Mouse (Mus musculus): Measurements from ENCODE around the gene Fam168b. TPM values are rescaled to one million over a fixed set of nuclear protein-coding genes. Genes with fewer than 3 reads are reported as not detected.
A peak's percentile ranks its signal among the peaks of the same experiment; 100 is the strongest.

The Fam168b gene
- 115 and 138 TPM in 2 replicates for polyA plus RNA-seq (2016; fragmentation: Nextera tagmentation; extraction: Ambion mirVana)

- H3K4me1 ChIP-seq, result peaks cover 38% of the 10 kb centered on the region
- DNase-seq (ENCODE audit: low spot score), result peak; percentile 89
- H3K4me3 ChIP-seq, result peak within 1 kb of the TSS; percentile 79
- H3K27me3 ChIP-seq (ENCODE audit: low read depth, poor library complexity, severe bottlenecking), result no peaks in the 10 kb centered on the region
- no peaks in the 10 kb centered on the region for H3K9me3 ChIP-seq (replicated peaks)
- H3K36me3 ChIP-seq, result peaks cover 8% of the 10 kb centered on the region
- peak within 1 kb of the TSS; percentile 97 for H3K27ac ChIP-seq (replicated peaks)
- 4% methylated on average over 59 of the region's 59 CpGs for whole genome bisulfite sequencing
Observed at GRCm38 (mm10) chr1:34842887-34843618, at the start of gene Fam168b. Gene Fam168b (minus strand): TSS chr1:34843065.

DNA sequence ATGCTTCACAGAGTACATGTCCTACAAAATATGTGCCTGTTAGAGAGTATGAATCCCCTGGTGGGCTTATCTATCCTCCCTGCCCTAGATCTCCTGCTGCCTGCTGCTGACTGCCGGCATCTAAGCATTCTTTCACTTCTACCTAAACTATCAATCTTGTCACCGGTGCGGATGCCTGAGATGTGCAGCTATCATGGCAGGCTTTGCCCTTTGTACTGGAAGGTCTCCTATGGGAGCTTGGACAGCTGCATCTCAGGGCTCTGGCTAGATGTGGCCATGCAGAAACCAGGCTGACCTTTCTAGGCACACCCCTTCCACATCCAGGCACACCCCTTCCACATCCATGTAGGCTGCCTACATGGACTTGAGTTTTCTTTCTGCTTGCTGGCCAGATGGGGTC, 49.6 kb upstream of the Fam168b start:
- Histone ChIP-seq H3K4me3 (no peak overlapping the region), H3K27me3 (ENCODE audit: low read depth, poor library complexity, severe bottlenecking) (no peaks in the 10 kb centered on the region), H3K27ac (replicated peaks) (no peak overlapping the region), H3K9me3 (replicated peaks) (no peaks in the 10 kb centered on the region), H3K4me1 (no peaks in the 10 kb centered on the region), H3K36me3 (no peaks in the 10 kb centered on the region)
- no peak for DNase-seq (ENCODE audit: low spot score)
- 96% methylated on average over 3 of the region's 3 CpGs for WGBS

DNA sequence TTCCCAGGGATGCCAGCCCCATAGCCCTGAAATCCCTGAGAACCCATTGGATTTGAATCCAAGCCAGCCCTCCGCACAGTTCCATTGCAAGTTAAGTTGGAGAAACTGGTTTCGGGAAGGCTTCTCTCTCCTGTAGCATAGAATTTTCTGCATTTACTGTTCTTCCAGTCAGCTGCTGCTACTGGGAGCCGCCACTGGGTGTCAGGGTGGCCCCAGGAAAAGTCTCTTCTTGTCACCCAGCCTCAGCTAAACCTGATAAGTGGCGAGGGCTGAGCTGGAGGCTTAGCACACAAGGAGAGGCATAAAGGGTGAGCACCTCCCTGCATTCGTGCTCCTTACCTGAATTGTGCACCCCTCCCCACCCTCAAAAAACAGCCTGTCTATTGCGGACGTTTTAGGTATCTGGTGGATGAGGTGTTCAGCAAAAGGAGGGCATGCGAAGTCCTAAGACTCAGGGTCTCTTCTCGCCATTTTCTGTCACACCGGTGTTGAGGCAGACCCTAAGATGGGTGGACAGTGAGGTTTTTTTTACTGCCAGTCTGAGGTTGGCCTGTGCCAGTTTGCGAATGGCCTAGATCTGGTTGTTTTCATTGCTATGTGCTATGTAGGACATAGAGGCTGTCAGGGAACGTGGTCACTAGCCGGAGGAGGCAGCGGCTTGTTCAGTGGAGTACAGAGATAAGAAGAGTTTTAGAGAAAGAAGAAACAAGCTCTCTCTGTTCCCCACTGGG, 48.9 kb upstream of the Fam168b start:
- Histone ChIP-seq H3K36me3 (no peaks in the 10 kb centered on the region), H3K27me3 (ENCODE audit: low read depth, poor library complexity, severe bottlenecking) (no peaks in the 10 kb centered on the region), H3K9me3 (replicated peaks) (no peaks in the 10 kb centered on the region), H3K4me3 (no peak overlapping the region), H3K4me1 (no peaks in the 10 kb centered on the region), H3K27ac (replicated peaks) (no peak overlapping the region)
- WGBS, result 63% methylated on average over 14 of the region's 14 CpGs
- DNase-seq (ENCODE audit: low spot score), result peak; percentile 48

GRCm38 (mm10) chr1:34883776-34884175, 40.9 kb upstream of the Fam168b start:
- DNase-seq (ENCODE audit: low spot score), result peak; percentile 0
- Histone ChIP-seq H3K4me3 (no peak overlapping the region), H3K27ac (replicated peaks) (no peak overlapping the region), H3K4me1 (no peaks in the 10 kb centered on the region), H3K36me3 (peaks cover 6% of the 10 kb centered on the region; the same call in 1 of the 2 replicates), H3K27me3 (ENCODE audit: low read depth, poor library complexity, severe bottlenecking) (no peaks in the 10 kb centered on the region), H3K9me3 (replicated peaks) (no peaks in the 10 kb centered on the region; the same call in 1 of the 2 replicates)

DNA sequence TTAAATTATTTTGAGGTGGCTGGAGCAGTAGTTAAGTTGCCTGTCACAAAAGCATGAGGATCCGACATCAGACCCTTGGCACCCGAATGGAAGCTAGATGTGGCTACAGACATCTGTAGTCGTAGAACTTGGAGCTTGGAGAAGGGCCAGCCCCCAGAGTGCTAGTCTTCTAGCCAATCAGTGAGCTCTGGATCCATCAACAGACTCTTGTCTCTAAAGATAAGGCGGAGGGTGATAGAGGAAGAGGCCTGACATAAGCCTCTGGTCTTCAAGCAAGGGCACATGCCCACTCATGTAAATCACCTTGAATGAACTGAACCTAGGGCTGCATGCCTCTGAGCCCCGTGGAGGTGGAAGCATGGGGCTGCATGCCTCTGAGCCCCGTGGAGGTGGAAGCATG, 36.7 kb upstream of the Fam168b start:
- Histone ChIP-seq H3K4me3 (no peak overlapping the region), H3K36me3 (peaks cover 32% of the 10 kb centered on the region), H3K27me3 (ENCODE audit: low read depth, poor library complexity, severe bottlenecking) (no peaks in the 10 kb centered on the region), H3K9me3 (replicated peaks) (no peaks in the 10 kb centered on the region; the same call in 1 of the 2 replicates), H3K4me1 (no peaks in the 10 kb centered on the region), H3K27ac (replicated peaks) (no peak overlapping the region)
- WGBS, result 90% methylated on average over 6 of the region's 6 CpGs
- DNase-seq (ENCODE audit: low spot score), result no peak

- H3K27ac ChIP-seq (replicated peaks), result no peak overlapping the region
- H3K9me3 ChIP-seq (replicated peaks), result no peaks in the 10 kb centered on the region
- no peak for DNase-seq (ENCODE audit: low spot score)
- 93% methylated on average over 5 of the region's 5 CpGs for WGBS
- H3K36me3 ChIP-seq, result peaks cover 50% of the 10 kb centered on the region
- H3K4me3 ChIP-seq, result no peak overlapping the region
- H3K27me3 ChIP-seq (ENCODE audit: low read depth, poor library complexity, severe bottlenecking), result no peaks in the 10 kb centered on the region
- no peaks in the 10 kb centered on the region for H3K4me1 ChIP-seq
Observed at GRCm38 (mm10) chr1:34873551-34873950, 30.7 kb upstream of the Fam168b start.

GRCm38 (mm10) chr1:34871170-34871569, 28.3 kb upstream of the Fam168b start:
- WGBS, result 97% methylated on average over 9 of the region's 9 CpGs
- Histone ChIP-seq H3K36me3 (peaks cover 42% of the 10 kb centered on the region), H3K4me1 (no peaks in the 10 kb centered on the region), H3K4me3 (no peak overlapping the region), H3K27ac (replicated peaks) (no peak overlapping the region), H3K27me3 (ENCODE audit: low read depth, poor library complexity, severe bottlenecking) (no peaks in the 10 kb centered on the region), H3K9me3 (replicated peaks) (no peaks in the 10 kb centered on the region)
- no peak for DNase-seq (ENCODE audit: low spot score)

DNA sequence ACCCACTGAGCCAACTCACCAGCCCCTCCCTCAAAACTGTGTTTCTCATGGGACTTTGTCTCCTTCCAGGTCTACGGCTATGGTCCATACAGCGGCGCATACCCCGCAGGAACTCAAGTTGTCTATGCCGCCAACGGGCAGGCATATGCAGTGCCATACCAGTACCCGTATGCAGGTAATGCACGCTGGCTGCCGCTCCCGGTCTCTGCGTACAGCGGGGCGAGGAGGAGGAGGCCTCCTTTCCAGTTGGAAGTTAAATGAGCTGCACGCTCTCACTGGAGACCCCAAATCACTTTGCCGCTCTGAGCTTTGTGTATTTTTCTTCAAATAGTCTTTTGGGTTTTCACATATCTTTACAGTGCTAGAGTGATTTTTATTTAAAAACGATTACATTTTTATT, 26.4 kb upstream of the Fam168b start:
- no peaks in the 10 kb centered on the region for H3K9me3 ChIP-seq (replicated peaks)
- no peak for DNase-seq (ENCODE audit: low spot score)
- no peaks in the 10 kb centered on the region for H3K4me1 ChIP-seq
- H3K27me3 ChIP-seq (ENCODE audit: low read depth, poor library complexity, severe bottlenecking), result no peaks in the 10 kb centered on the region
- peaks cover 45% of the 10 kb centered on the region for H3K36me3 ChIP-seq
- H3K27ac ChIP-seq (replicated peaks), result no peak overlapping the region
- WGBS, result 97% methylated on average over 16 of the region's 16 CpGs
- H3K4me3 ChIP-seq, result no peak overlapping the region

DNA sequence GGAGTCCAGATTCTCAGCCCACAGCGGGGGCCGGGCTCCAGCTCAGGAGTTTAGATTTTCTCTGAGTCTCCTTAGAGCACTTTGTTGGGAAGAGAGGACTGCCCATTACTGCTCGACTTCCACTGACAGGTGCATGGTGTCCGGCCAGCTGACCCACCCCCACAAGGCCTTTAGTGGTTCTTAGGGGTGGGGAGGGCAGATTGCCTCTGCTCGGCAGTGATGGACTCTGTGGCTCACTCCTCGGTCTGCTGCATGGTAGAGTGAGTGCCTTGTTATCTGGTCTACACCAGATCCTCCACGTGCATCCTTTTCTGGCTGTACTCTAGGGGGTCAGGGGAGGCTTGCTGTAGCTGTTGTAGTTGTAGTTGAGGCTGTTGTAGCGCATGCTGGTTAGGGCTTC, 25.5 kb upstream of the Fam168b start:
- DNase-seq (ENCODE audit: low spot score), result no peak
- H3K4me1 ChIP-seq, result no peaks in the 10 kb centered on the region
- H3K27ac ChIP-seq (replicated peaks), result no peak overlapping the region
- no peaks in the 10 kb centered on the region for H3K27me3 ChIP-seq (ENCODE audit: low read depth, poor library complexity, severe bottlenecking)
- H3K4me3 ChIP-seq, result no peak overlapping the region
- H3K36me3 ChIP-seq, result peaks cover 53% of the 10 kb centered on the region
- WGBS, result 91% methylated on average over 8 of the region's 8 CpGs
- H3K9me3 ChIP-seq (replicated peaks), result no peaks in the 10 kb centered on the region

GRCm38 (mm10) chr1:34867574-34867955, 24.7 kb upstream of the Fam168b start:
- no peaks in the 10 kb centered on the region for H3K27me3 ChIP-seq (ENCODE audit: low read depth, poor library complexity, severe bottlenecking)
- no peak overlapping the region for H3K4me3 ChIP-seq
- 92% methylated on average over 5 of the region's 5 CpGs for WGBS
- no peak overlapping the region for H3K27ac ChIP-seq (replicated peaks)
- H3K4me1 ChIP-seq, result no peaks in the 10 kb centered on the region
- no peaks in the 10 kb centered on the region for H3K9me3 ChIP-seq (replicated peaks)
- no peak for DNase-seq (ENCODE audit: low spot score)
- H3K36me3 ChIP-seq, result peaks cover 61% of the 10 kb centered on the region

- no peak overlapping the region for H3K27ac ChIP-seq (replicated peaks)
- WGBS, result 58% methylated on average over 10 of the region's 10 CpGs
Observed at GRCm38 (mm10) chr1:34866815-34867573, 24.1 kb upstream of the Fam168b start.

GRCm38 (mm10) chr1:34865866-34866265, 23.0 kb upstream of the Fam168b start:
- no peak overlapping the region for H3K4me3 ChIP-seq
- 85% methylated on average over 9 of the region's 9 CpGs for WGBS

More at GRCm38 (mm10) chr1:34866815-34867573, 24.1 kb upstream of the Fam168b start:
- no peaks in the 10 kb centered on the region for H3K4me1 ChIP-seq
- peak; percentile 81 for DNase-seq (ENCODE audit: low spot score)
- no peaks in the 10 kb centered on the region for H3K27me3 ChIP-seq (ENCODE audit: low read depth, poor library complexity, severe bottlenecking)
- no peaks in the 10 kb centered on the region for H3K9me3 ChIP-seq (replicated peaks)
- no peak overlapping the region for H3K4me3 ChIP-seq
- peaks cover 67% of the 10 kb centered on the region for H3K36me3 ChIP-seq

More at GRCm38 (mm10) chr1:34865866-34866265, 23.0 kb upstream of the Fam168b start:
- no peak for DNase-seq (ENCODE audit: low spot score)
- Histone ChIP-seq H3K4me1 (no peaks in the 10 kb centered on the region), H3K27ac (replicated peaks) (no peak overlapping the region), H3K9me3 (replicated peaks) (no peaks in the 10 kb centered on the region), H3K36me3 (peaks cover 63% of the 10 kb centered on the region), H3K27me3 (ENCODE audit: low read depth, poor library complexity, severe bottlenecking) (no peaks in the 10 kb centered on the region)

Measured in midbrain, embryonic 10.5 days (tissue).